Mouse (Mus musculus) midbrain, embryonic 12.5 days (tissue): ENCODE measurements around the gene Nradd. TPM values are rescaled to one million over a fixed set of nuclear protein-coding genes. Genes with fewer than 3 reads are reported as not detected.

ENCODE experiments used
- ATAC-seq: fragments of 200-750 bp; cut with Nextera tagmentation; 2 replicates; pipeline ENCODE4 v1.8.0; 2017; ENCODE audit warnings: low read depth, moderate TSS enrichment, moderate library complexity; ENCODE audit not compliant: low FRiP score
- H3K27ac ChIP-seq: fragments of 300-500 bp; sonication (generic); replicated peaks from 2 replicates; pipeline ENCODE4 v1.5.1; 2016; ENCODE audit warnings: mild to moderate bottlenecking
- H3K27me3 ChIP-seq: fragments of 300-500 bp; sonication (generic); 2 replicates; pipeline ENCODE4 v1.6.1; 2016; ENCODE audit warnings: mild to moderate bottlenecking
- H3K36me3 ChIP-seq: fragments of 300-500 bp; sonication (generic); 2 replicates; pipeline ENCODE4 v1.6.1; 2016
- H3K4me1 ChIP-seq: fragments of 300-500 bp; sonication (generic); 2 replicates; pipeline ENCODE4 v1.6.1; 2016
- H3K4me2 ChIP-seq: fragments of 300-500 bp; sonication (generic); replicated peaks from 2 replicates; pipeline ENCODE4 v1.6.1; 2016; ENCODE audit warnings: mild to moderate bottlenecking, moderate library complexity
- H3K4me3 ChIP-seq: fragments of 300-500 bp; sonication (generic); 2 replicates; pipeline ENCODE4 v1.5.1; 2016; ENCODE audit warnings: mild to moderate bottlenecking
- H3K9ac ChIP-seq: fragments of 300-500 bp; sonication (generic); replicated peaks from 2 replicates; pipeline ENCODE4 v1.6.1; 2016; ENCODE audit warnings: mild to moderate bottlenecking, moderate library complexity
- H3K9me3 ChIP-seq: fragments of 300-500 bp; sonication (generic); 2 replicates; pipeline ENCODE4 v1.6.1; 2016; ENCODE audit warnings: mild to moderate bottlenecking
- WGBS: fragments of 180-500 bp; shearing (Covaris S2); methylation state at CpG from one replicate; pipeline ENCODE4 v1.1.7; 2016; 5-methylcytosine and 5-hydroxymethylcytosine counted together
- microRNA-seq: library from miRNA; unstranded; fragments of <30 nt; microRNA quantifications from one replicate; pipeline ENCODE4, GENCODE M21; 2017
- polyA plus RNA-seq: library from polyadenylated mRNA; unstranded; fragments of >200 nt; fragmentation: Nextera tagmentation; extraction: Ambion mirVana; gene quantifications from 2 replicates; pipeline ENCODE4 v1.2.1, GENCODE M21; 2016

The Nradd gene
- polyA plus RNA-seq, 1 experiment from 2014 or later, result 44.6 TPM

DNA sequence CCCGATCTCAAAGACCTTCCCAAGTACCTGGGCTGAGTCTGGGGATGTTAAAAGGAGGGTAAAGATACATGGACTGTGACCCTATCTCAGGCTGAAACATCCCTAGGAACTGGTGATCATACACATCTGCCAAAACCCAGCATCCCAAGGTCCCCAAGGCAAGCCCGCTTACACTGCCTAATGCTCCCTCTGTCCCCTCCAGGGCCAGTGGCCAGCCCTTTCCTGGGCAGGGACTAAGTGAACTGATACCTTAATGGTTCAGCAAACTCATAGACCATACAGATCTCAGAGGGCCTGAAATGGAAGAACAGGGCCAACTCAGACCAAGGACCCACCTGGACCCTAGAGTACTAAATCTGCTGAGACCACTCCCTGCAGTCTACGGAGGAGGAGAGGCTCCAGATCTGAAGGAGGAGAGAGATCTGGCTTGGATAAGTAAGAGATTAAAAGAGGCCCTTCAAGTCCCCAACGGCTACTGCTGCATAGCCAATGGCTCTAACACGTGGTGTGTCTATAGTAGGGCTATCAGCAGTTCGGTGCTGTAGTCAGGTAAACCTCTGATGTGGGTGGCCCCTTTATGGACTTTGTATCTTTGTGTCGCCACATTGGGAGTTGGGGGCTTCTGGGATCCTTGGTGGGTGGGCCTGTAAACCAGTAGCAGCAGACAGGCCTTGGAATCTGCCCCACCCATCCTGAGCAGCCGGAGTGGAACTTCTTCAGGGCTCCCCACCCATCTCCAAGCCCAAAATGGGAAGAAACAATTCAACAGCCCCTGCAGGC is 646 bp downstream of the Nradd start:
- no peaks in the 10 kb centered on the region for H3K9me3 ChIP-seq
- H3K4me2 ChIP-seq, result peak overlapping the region; percentile 89
- H3K27ac ChIP-seq, result peak overlapping the region; percentile 87
- peaks cover 13% of the 10 kb centered on the region; the same call in 1 of the 2 replicates for H3K27me3 ChIP-seq
- peak overlapping the region; percentile 49 for H3K4me3 ChIP-seq
- peaks cover 22% of the 10 kb centered on the region for H3K4me1 ChIP-seq
- H3K9ac ChIP-seq, result peak overlapping the region; percentile 64
- no peak for ATAC-seq
- WGBS, result 43% methylated on average over 8 of the region's 8 CpGs
- H3K36me3 ChIP-seq, result peaks cover 37% of the 10 kb centered on the region

GRCm38 (mm10) chr9:110622621-110623219 is 1.5 kb downstream of the Nradd start:
- ATAC-seq, result no peak
- H3K4me1 ChIP-seq, result peaks cover 22% of the 10 kb centered on the region
- H3K27ac ChIP-seq, result no peak overlapping the region
- H3K9ac ChIP-seq, result no peak overlapping the region
- no peaks in the 10 kb centered on the region for H3K9me3 ChIP-seq
- H3K27me3 ChIP-seq, result peaks cover 13% of the 10 kb centered on the region; the same call in 1 of the 2 replicates
- no peak overlapping the region for H3K4me3 ChIP-seq
- 89% methylated on average over 12 of the region's 12 CpGs for WGBS
- H3K4me2 ChIP-seq, result no peak overlapping the region
- H3K36me3 ChIP-seq, result peaks cover 46% of the 10 kb centered on the region

- 94% methylated on average over 7 of the region's 7 CpGs for WGBS
- H3K4me1 ChIP-seq, result peaks cover 22% of the 10 kb centered on the region
- H3K27ac ChIP-seq, result no peak overlapping the region
- peaks cover 66% of the 10 kb centered on the region for H3K36me3 ChIP-seq
- H3K4me2 ChIP-seq, result no peak overlapping the region
- no peak overlapping the region for H3K9ac ChIP-seq
- H3K27me3 ChIP-seq, result 0 out of 2 replicates have a peak, but pooled peaks cover 2% of the 10 kb centered on the region
- H3K4me3 ChIP-seq, result no peak overlapping the region
- H3K9me3 ChIP-seq, result no peaks in the 10 kb centered on the region
- no peak for ATAC-seq
Observed at GRCm38 (mm10) chr9:110620685-110621084, 3.6 kb downstream of the Nradd start.

DNA sequence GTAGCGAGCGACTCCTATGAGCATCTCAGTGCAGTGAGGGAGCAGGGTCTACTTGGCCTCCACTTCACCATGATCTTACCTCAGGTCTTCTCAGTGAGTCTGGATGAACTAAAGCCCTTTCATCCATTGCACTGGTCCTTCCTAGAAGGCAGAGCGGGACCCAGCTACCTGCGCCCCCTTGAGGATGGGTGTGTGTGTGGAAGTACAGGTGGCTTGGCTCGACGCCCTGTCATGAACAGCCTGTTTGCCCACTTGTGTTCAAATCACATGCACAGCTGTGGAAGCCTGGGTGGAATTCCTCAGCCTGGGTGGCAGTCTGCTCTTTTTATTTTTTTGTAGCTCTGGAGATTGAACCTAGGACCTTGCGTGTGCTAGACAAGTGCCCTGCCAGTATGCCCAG is 4.1 kb downstream of the Nradd start:
- no peak for ATAC-seq
- Histone ChIP-seq H3K27ac (no peak overlapping the region), H3K27me3 (no peaks in the 10 kb centered on the region), H3K9me3 (no peaks in the 10 kb centered on the region), H3K4me1 (peaks cover 16% of the 10 kb centered on the region), H3K9ac (no peak overlapping the region), H3K4me2 (no peak overlapping the region), H3K4me3 (no peak overlapping the region), H3K36me3 (peaks cover 71% of the 10 kb centered on the region)
- WGBS, result 92% methylated on average over 7 of the region's 7 CpGs

GRCm38 (mm10) chr9:110617081-110617480 is 7.2 kb downstream of the Nradd start:
- Histone ChIP-seq H3K27ac (no peak overlapping the region), H3K9me3 (no peaks in the 10 kb centered on the region), H3K4me2 (no peak overlapping the region), H3K36me3 (peaks cover 88% of the 10 kb centered on the region), H3K9ac (no peak overlapping the region), H3K4me1 (no peaks in the 10 kb centered on the region), H3K4me3 (no peak overlapping the region), H3K27me3 (no peaks in the 10 kb centered on the region)
- 80% methylated on average over 3 of the region's 3 CpGs for WGBS
- no peak for ATAC-seq

DNA sequence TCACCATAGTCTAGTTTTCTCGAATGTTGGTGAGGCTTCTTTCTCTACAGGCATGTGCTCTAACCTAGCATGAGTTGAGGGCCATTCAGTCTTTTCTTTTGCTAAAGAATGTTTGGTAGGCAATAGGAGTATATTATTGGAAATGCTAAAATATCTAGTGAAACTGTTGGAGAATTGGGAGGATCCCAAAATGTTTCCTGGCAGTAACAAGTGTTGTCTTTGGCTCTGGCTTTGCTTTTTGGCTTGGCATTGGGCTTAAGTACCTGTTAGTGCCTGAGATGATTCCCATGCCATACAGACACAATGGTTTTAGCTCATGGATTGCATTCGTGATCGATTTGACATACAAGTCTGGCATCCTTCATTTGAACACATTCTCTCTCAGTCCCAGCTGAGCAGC is 12.8 kb downstream of the Nradd start:
- Histone ChIP-seq H3K4me1 (no peaks in the 10 kb centered on the region), H3K27me3 (no peaks in the 10 kb centered on the region), H3K4me3 (no peak overlapping the region), H3K4me2 (no peak overlapping the region), H3K9ac (no peak overlapping the region), H3K9me3 (no peaks in the 10 kb centered on the region), H3K27ac (no peak overlapping the region), H3K36me3 (peaks cover 62% of the 10 kb centered on the region)
- 86% methylated on average over 3 of the region's 3 CpGs for WGBS
- no peak for ATAC-seq

- 100% methylated on average over 1 of the region's 1 CpGs for WGBS
- no peaks in the 10 kb centered on the region for H3K27me3 ChIP-seq
- H3K9ac ChIP-seq, result no peak overlapping the region
- H3K9me3 ChIP-seq, result no peaks in the 10 kb centered on the region
- no peak for ATAC-seq
- H3K36me3 ChIP-seq, result peaks cover 17% of the 10 kb centered on the region; the same call in 1 of the 2 replicates
- no peaks in the 10 kb centered on the region for H3K4me1 ChIP-seq
- H3K4me3 ChIP-seq, result no peak overlapping the region
- no peak overlapping the region for H3K27ac ChIP-seq
- H3K4me2 ChIP-seq, result no peak overlapping the region
Observed at GRCm38 (mm10) chr9:110583521-110583920, 40.7 kb downstream of the Nradd start.

DNA sequence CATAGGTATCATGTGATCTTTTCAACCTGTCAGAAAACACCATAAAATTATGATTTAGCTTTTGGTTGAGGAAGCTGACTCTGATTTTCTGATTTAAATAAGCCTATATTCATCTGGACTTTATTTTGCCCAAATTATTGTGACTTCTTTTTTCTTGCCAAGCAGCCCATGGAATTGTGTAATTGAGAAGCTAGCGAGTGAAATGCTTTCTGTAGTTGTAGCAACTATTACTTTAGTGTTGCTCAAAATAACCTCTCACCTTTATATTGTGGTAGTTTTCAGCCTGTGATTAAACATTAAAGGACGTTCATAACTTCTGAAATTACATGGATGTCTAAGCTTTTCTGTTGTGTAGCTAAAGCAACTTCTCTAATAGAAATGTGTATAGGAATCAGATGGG is 42.1 kb downstream of the Nradd start:
- no peak overlapping the region for H3K4me3 ChIP-seq
- H3K27me3 ChIP-seq, result no peaks in the 10 kb centered on the region
- ATAC-seq, result no peak
- 93% methylated on average over 2 of the region's 2 CpGs for WGBS
- no peak overlapping the region for H3K9ac ChIP-seq
- no peak overlapping the region for H3K4me2 ChIP-seq
- peaks cover 26% of the 10 kb centered on the region for H3K36me3 ChIP-seq
- H3K27ac ChIP-seq, result no peak overlapping the region
- no peaks in the 10 kb centered on the region for H3K4me1 ChIP-seq
- no peaks in the 10 kb centered on the region for H3K9me3 ChIP-seq

Small RNAs within 50 kb of the gene (microRNA-seq; reads per million reads assigned to microRNA genes)
- gene Mir8107, result not detected

Other genes with a start within 250 kb of the Nradd start
- gene Ptpn23, start 216.2 kb downstream of the Nradd start, polyA plus RNA-seq, result 18.2 and 21.5 TPM in 2 replicates
- gene Ngp, start 204.7 kb downstream of the Nradd start, polyA plus RNA-seq, result 1.1 and 2.8 TPM in 2 replicates
- 11.9 and 12.2 TPM in 2 replicates for gene Klhl18, start 147.8 kb downstream of the Nradd start, polyA plus RNA-seq
- 1.4 and 1.7 TPM in 2 replicates for gene Kif9, start 147.5 kb downstream of the Nradd start, polyA plus RNA-seq
- 44.7 and 48.8 TPM in 2 replicates for gene Setd2, start 91.9 kb downstream of the Nradd start, polyA plus RNA-seq
- 2.6 and 3.4 TPM in 2 replicates for gene Nbeal2, start 29.7 kb upstream of the Nradd start, polyA plus RNA-seq
- gene Ccdc12, start 32.1 kb upstream of the Nradd start, polyA plus RNA-seq, result 132 and 136 TPM in 2 replicates
- gene Myl3, start 117.4 kb upstream of the Nradd start, polyA plus RNA-seq, result 1.2 and 1.3 TPM in 2 replicates
- gene Pth1r, start 122.7 kb upstream of the Nradd start, polyA plus RNA-seq, result 32.8 and 35.7 TPM in 2 replicates
- not detected in 2 replicates for gene Prss42, start 173.7 kb upstream of the Nradd start, polyA plus RNA-seq
- gene Prss44, start 189.5 kb upstream of the Nradd start, polyA plus RNA-seq, result not detected in 2 replicates
- not detected in 2 replicates for gene Prss43, start 202.2 kb upstream of the Nradd start, polyA plus RNA-seq
- gene Prss45, start 210.1 kb upstream of the Nradd start, polyA plus RNA-seq, result not detected in 2 replicates
- not detected in 2 replicates for gene Prss46, start 220.1 kb upstream of the Nradd start, polyA plus RNA-seq
- gene Prss50, start 233.5 kb upstream of the Nradd start, polyA plus RNA-seq, result 0.21 TPM in 1 of 2 replicates, not detected in the other